Mouse (Mus musculus): Measurements from ENCODE around the gene Mitf. TPM values are rescaled to one million over a fixed set of nuclear protein-coding genes. Genes with fewer than 3 reads are reported as not detected.

The Mitf gene
- total RNA-seq (2021) = 10 to 100 TPM; 11.0 to 11.5 TPM
- long read RNA-seq, experiment 1, partial matches to known transcripts = 0 of 4 reads
- long read RNA-seq, experiment 1, other reads (novel, unspliced or antisense) = 3 of 4 reads
- long read RNA-seq, experiment 2, partial matches to known transcripts = 0 of 4 reads
- long read RNA-seq, experiment 2, other reads (novel, unspliced or antisense) = 3 of 4 reads

GRCm38 (mm10) chr6:97806781-97807743 is at the start of gene Mitf:
Gene Mitf (plus strand): TSS chr6:97807052.
- peak; percentile 92 for DNase-seq

GRCm38 (mm10) chr6:97757361-97757760 is 49.5 kb upstream of the Mitf start:
- peak; percentile 56 for DNase-seq

GRCm38 (mm10) chr6:97758884-97759283 is 48.0 kb upstream of the Mitf start:
- DNase-seq = no peak

GRCm38 (mm10) chr6:97759301-97759700 is 47.6 kb upstream of the Mitf start:
- no peak for DNase-seq

- DNase-seq = no peak
Observed at GRCm38 (mm10) chr6:97761326-97761725, 45.5 kb upstream of the Mitf start.

- no peak for DNase-seq
Observed at GRCm38 (mm10) chr6:97763970-97764369, 42.9 kb upstream of the Mitf start.

GRCm38 (mm10) chr6:97767836-97768235 is 39.0 kb upstream of the Mitf start:
- DNase-seq = no peak

GRCm38 (mm10) chr6:97769549-97769948 is 37.3 kb upstream of the Mitf start:
- DNase-seq = no peak

- DNase-seq = peak; percentile 67
Observed at GRCm38 (mm10) chr6:97781316-97781715, 25.5 kb upstream of the Mitf start.

GRCm38 (mm10) chr6:97782291-97782690 is 24.6 kb upstream of the Mitf start:
- DNase-seq = no peak

- DNase-seq = no peak
Observed at GRCm38 (mm10) chr6:97786871-97787270, 20.0 kb upstream of the Mitf start.

- DNase-seq = no peak
Observed at GRCm38 (mm10) chr6:97788361-97788974, 18.4 kb upstream of the Mitf start.

- DNase-seq = no peak
Observed at GRCm38 (mm10) chr6:97789700-97790099, 17.2 kb upstream of the Mitf start.

GRCm38 (mm10) chr6:97792104-97792503 is 14.7 kb upstream of the Mitf start:
- no peak for DNase-seq

GRCm38 (mm10) chr6:97795175-97795574 is 11.7 kb upstream of the Mitf start:
- peak; percentile 19 for DNase-seq

- DNase-seq = no peak
Observed at GRCm38 (mm10) chr6:97800615-97801014, 6.2 kb upstream of the Mitf start.

GRCm38 (mm10) chr6:97806051-97806450 is 801 bp upstream of the Mitf start:
- no peak for DNase-seq

GRCm38 (mm10) chr6:97814191-97814590 is 7.3 kb downstream of the Mitf start:
- DNase-seq = no peak

- no peak for DNase-seq
Observed at GRCm38 (mm10) chr6:97815723-97816122, 8.9 kb downstream of the Mitf start.

- DNase-seq = no peak
Observed at GRCm38 (mm10) chr6:97816806-97817205, 10.0 kb downstream of the Mitf start.

GRCm38 (mm10) chr6:97818128-97818527 is 11.3 kb downstream of the Mitf start:
- no peak for DNase-seq

GRCm38 (mm10) chr6:97818948-97819347 is 12.1 kb downstream of the Mitf start:
- DNase-seq = no peak

GRCm38 (mm10) chr6:97820505-97820904 is 13.7 kb downstream of the Mitf start:
- peak; percentile 59 for DNase-seq

Data from gastrocnemius, postnatal 25 days (tissue).